Mouse (Mus musculus): ENCODE data around the gene Tapbp. TPM values are rescaled to one million over a fixed set of nuclear protein-coding genes. Genes with fewer than 3 reads are reported as not detected.

The Tapbp gene
- polyA plus RNA-seq, 1 experiment from 2014 or later: 36.1 TPM

- Histone ChIP-seq H3K4me3 (ENCODE audit: low read length) (peak overlapping the region; percentile 13; the same call in 1 of the 2 replicates), H3K4me1 (ENCODE audit: insufficient read depth, low read length) (peaks cover 47% of the 10 kb centered on the region), H3K36me3 (ENCODE audit: insufficient read depth, low read length) (peaks cover 35% of the 10 kb centered on the region), H3K9me3 (ENCODE audit: low read length) (no peaks in the 10 kb centered on the region), H3K27me3 (ENCODE audit: insufficient read depth, low read length) (no peaks in the 10 kb centered on the region), H3K9ac (replicated peaks; ENCODE audit: low read length) (no peak overlapping the region), H3K27ac (ENCODE audit: low read length) (no peak overlapping the region), H3K4me2 (replicated peaks; ENCODE audit: low read depth, low read length) (peak overlapping the region; percentile 77; the same call in 1 of the 2 replicates)
- 58% methylated on average over 28 of the region's 28 CpGs for WGBS
- ATAC-seq (ENCODE audit: low FRiP score, low TSS enrichment): no peak
These were observed 3.8 kb upstream of the Tapbp start for GRCm38 (mm10) chr17:33911813-33912414.

- H3K9ac ChIP-seq (replicated peaks; ENCODE audit: low read length): no peak overlapping the region
- H3K4me3 ChIP-seq (ENCODE audit: low read length): no peak overlapping the region
- H3K4me2 ChIP-seq (replicated peaks; ENCODE audit: low read depth, low read length): no peak overlapping the region
- peaks cover 43% of the 10 kb centered on the region for H3K36me3 ChIP-seq (ENCODE audit: insufficient read depth, low read length)
- ATAC-seq (ENCODE audit: low FRiP score, low TSS enrichment): no peak
- 90% methylated on average over 10 of the region's 10 CpGs for WGBS
- H3K9me3 ChIP-seq (ENCODE audit: low read length): no peaks in the 10 kb centered on the region
- H3K4me1 ChIP-seq (ENCODE audit: insufficient read depth, low read length): peaks cover 45% of the 10 kb centered on the region
- no peak overlapping the region for H3K27ac ChIP-seq (ENCODE audit: low read length)
- H3K27me3 ChIP-seq (ENCODE audit: insufficient read depth, low read length): no peaks in the 10 kb centered on the region
These were observed 2.4 kb upstream of the Tapbp start for GRCm38 (mm10) chr17:33913264-33913663.

- Histone ChIP-seq H3K4me1 (ENCODE audit: insufficient read depth, low read length) (peaks cover 49% of the 10 kb centered on the region), H3K27me3 (ENCODE audit: insufficient read depth, low read length) (no peaks in the 10 kb centered on the region), H3K9ac (replicated peaks; ENCODE audit: low read length) (no peak overlapping the region), H3K4me3 (ENCODE audit: low read length) (no peak overlapping the region), H3K4me2 (replicated peaks; ENCODE audit: low read depth, low read length) (no peak overlapping the region), H3K9me3 (ENCODE audit: low read length) (no peaks in the 10 kb centered on the region), H3K36me3 (ENCODE audit: insufficient read depth, low read length) (peaks cover 43% of the 10 kb centered on the region), H3K27ac (ENCODE audit: low read length) (no peak overlapping the region)
- ATAC-seq (ENCODE audit: low FRiP score, low TSS enrichment): no peak
- WGBS: 94% methylated on average over 8 of the region's 8 CpGs
These were observed 1.8 kb upstream of the Tapbp start for GRCm38 (mm10) chr17:33913905-33914304.

GRCm38 (mm10) chr17:33914969-33915391 is 719 bp upstream of the Tapbp start:
- H3K36me3 ChIP-seq (ENCODE audit: insufficient read depth, low read length): peaks cover 43% of the 10 kb centered on the region
- peak overlapping the region; percentile 62 for H3K4me3 ChIP-seq (ENCODE audit: low read length)
- peaks cover 52% of the 10 kb centered on the region for H3K4me1 ChIP-seq (ENCODE audit: insufficient read depth, low read length)
- H3K9ac ChIP-seq (replicated peaks; ENCODE audit: low read length): no peak overlapping the region; the same call in 1 of the 2 replicates
- peak overlapping the region; percentile 40 for H3K27ac ChIP-seq (ENCODE audit: low read length)
- no peak for ATAC-seq (ENCODE audit: low FRiP score, low TSS enrichment)
- no peaks in the 10 kb centered on the region for H3K27me3 ChIP-seq (ENCODE audit: insufficient read depth, low read length)
- H3K9me3 ChIP-seq (ENCODE audit: low read length): no peaks in the 10 kb centered on the region
- WGBS: 68% methylated on average over 13 of the region's 13 CpGs
- H3K4me2 ChIP-seq (replicated peaks; ENCODE audit: low read depth, low read length): peak overlapping the region; percentile 59

- Histone ChIP-seq H3K9ac (replicated peaks; ENCODE audit: low read length) (peak overlapping the region; percentile 61), H3K27me3 (ENCODE audit: insufficient read depth, low read length) (no peaks in the 10 kb centered on the region), H3K4me2 (replicated peaks; ENCODE audit: low read depth, low read length) (peak overlapping the region; percentile 59), H3K4me1 (ENCODE audit: insufficient read depth, low read length) (peaks cover 43% of the 10 kb centered on the region), H3K27ac (ENCODE audit: low read length) (peak overlapping the region; percentile 70), H3K9me3 (ENCODE audit: low read length) (no peaks in the 10 kb centered on the region), H3K4me3 (ENCODE audit: low read length) (peak overlapping the region; percentile 62), H3K36me3 (ENCODE audit: insufficient read depth, low read length) (peaks cover 43% of the 10 kb centered on the region)
- peak; percentile 4 for ATAC-seq (ENCODE audit: low FRiP score, low TSS enrichment)
- WGBS: under 1% methylated on average over 9 of the region's 20 CpGs
These were observed 595 bp downstream of the Tapbp start for GRCm38 (mm10) chr17:33916294-33916693.

GRCm38 (mm10) chr17:33916847-33917655 is 1.4 kb downstream of the Tapbp start:
- no peak for ATAC-seq (ENCODE audit: low FRiP score, low TSS enrichment)
- Histone ChIP-seq H3K4me1 (ENCODE audit: insufficient read depth, low read length) (peaks cover 36% of the 10 kb centered on the region), H3K4me2 (replicated peaks; ENCODE audit: low read depth, low read length) (peak overlapping the region; percentile 59), H3K4me3 (ENCODE audit: low read length) (peak overlapping the region; percentile 62), H3K36me3 (ENCODE audit: insufficient read depth, low read length) (peaks cover 35% of the 10 kb centered on the region), H3K9me3 (ENCODE audit: low read length) (no peaks in the 10 kb centered on the region), H3K27ac (ENCODE audit: low read length) (no peak overlapping the region), H3K9ac (replicated peaks; ENCODE audit: low read length) (peak overlapping the region; percentile 61), H3K27me3 (ENCODE audit: insufficient read depth, low read length) (no peaks in the 10 kb centered on the region)
- WGBS: 74% methylated on average over 31 of the region's 31 CpGs

GRCm38 (mm10) chr17:33917656-33918292 is 2.1 kb downstream of the Tapbp start:
- Histone ChIP-seq H3K4me1 (ENCODE audit: insufficient read depth, low read length) (peaks cover 34% of the 10 kb centered on the region), H3K4me2 (replicated peaks; ENCODE audit: low read depth, low read length) (no peak overlapping the region), H3K4me3 (ENCODE audit: low read length) (no peak overlapping the region)

GRCm38 (mm10) chr17:33918293-33919203 is 2.8 kb downstream of the Tapbp start:
- Histone ChIP-seq H3K4me1 (ENCODE audit: insufficient read depth, low read length) (peaks cover 34% of the 10 kb centered on the region), H3K36me3 (ENCODE audit: insufficient read depth, low read length) (peaks cover 23% of the 10 kb centered on the region), H3K9me3 (ENCODE audit: low read length) (no peaks in the 10 kb centered on the region), H3K9ac (replicated peaks; ENCODE audit: low read length) (peak overlapping the region; percentile 70; the same call in 1 of the 2 replicates), H3K4me3 (ENCODE audit: low read length) (peak overlapping the region; percentile 76), H3K4me2 (replicated peaks; ENCODE audit: low read depth, low read length) (peak overlapping the region; percentile 76), H3K27me3 (ENCODE audit: insufficient read depth, low read length) (no peaks in the 10 kb centered on the region), H3K27ac (ENCODE audit: low read length) (0 out of 2 replicates have a peak overlapping the region, but pooled peaks have one; percentile 23)
- ATAC-seq (ENCODE audit: low FRiP score, low TSS enrichment): no peak
- 63% methylated on average over 37 of the region's 37 CpGs for WGBS

More at GRCm38 (mm10) chr17:33917656-33918292, 2.1 kb downstream of the Tapbp start:
- H3K9me3 ChIP-seq (ENCODE audit: low read length): no peaks in the 10 kb centered on the region
- peaks cover 29% of the 10 kb centered on the region for H3K36me3 ChIP-seq (ENCODE audit: insufficient read depth, low read length)
- no peak overlapping the region for H3K27ac ChIP-seq (ENCODE audit: low read length)
- no peak for ATAC-seq (ENCODE audit: low FRiP score, low TSS enrichment)
- WGBS: 86% methylated on average over 18 of the region's 18 CpGs
- H3K27me3 ChIP-seq (ENCODE audit: insufficient read depth, low read length): no peaks in the 10 kb centered on the region
- H3K9ac ChIP-seq (replicated peaks; ENCODE audit: low read length): no peak overlapping the region
